Mouse (Mus musculus) midbrain, embryonic 14.5 days (tissue): ENCODE measurements at regions not wholly inside any gene's neighbourhood (a gene's known extent, or its start where the extent isn't known, plus 50 kb on each side); places are given as distances from the start of the nearest gene placed in this dataset.

Experiments
- ATAC-seq: fragments of 200-750 bp; cut with Nextera tagmentation; 2 replicates; pipeline ENCODE4 v1.8.0; 2017; ENCODE audit warnings: moderate number of reproducible peaks, moderate library complexity; ENCODE audit not compliant: low FRiP score, low TSS enrichment
- DNase-seq: peaks from one replicate; pipeline ENCODE4 v3.0.0-alpha.2; 2015
- H3K27ac ChIP-seq: fragments of 300-500 bp; sonication (generic); replicated peaks from 2 replicates; pipeline ENCODE4 v1.5.1; 2014; ENCODE audit warnings: mild to moderate bottlenecking, low read depth, low read length, moderate library complexity
- H3K27me3 ChIP-seq: fragments of 300-500 bp; sonication (generic); 2 replicates; pipeline ENCODE4 v1.6.1; 2014; ENCODE audit warnings: low read length, control low read depth, mixed read lengths; ENCODE audit not compliant: control insufficient read depth, insufficient read depth
- H3K36me3 ChIP-seq: fragments of 300-500 bp; sonication (generic); 2 replicates; pipeline ENCODE4 v1.6.1; 2014; ENCODE audit warnings: low read length, control low read depth; ENCODE audit not compliant: control insufficient read depth, insufficient read depth
- H3K4me1 ChIP-seq: fragments of 300-500 bp; sonication (generic); 2 replicates; pipeline ENCODE4 v1.6.1; 2014; ENCODE audit warnings: mild to moderate bottlenecking, antibody characterized with exemption, low read length, control low read depth; ENCODE audit not compliant: control insufficient read depth, insufficient read depth
- H3K4me2 ChIP-seq: fragments of 300-500 bp; sonication (generic); 2 replicates; pipeline ENCODE4 v1.6.1; 2014; ENCODE audit warnings: mild to moderate bottlenecking, low read length, moderate library complexity
- H3K4me3 ChIP-seq: fragments of 300-500 bp; sonication (generic); replicated peaks from 2 replicates; pipeline ENCODE4 v1.5.1; 2014; ENCODE audit warnings: low read depth, low read length
- H3K9ac ChIP-seq: fragments of 300-500 bp; sonication (generic); replicated peaks from 2 replicates; pipeline ENCODE4 v1.6.1; 2014; ENCODE audit warnings: mild to moderate bottlenecking, low read length, moderate library complexity
- H3K9me3 ChIP-seq: fragments of 300-500 bp; sonication (generic); 2 replicates; pipeline ENCODE4 v1.6.1; 2016; ENCODE audit warnings: low read length, control low read depth, mixed read lengths; ENCODE audit not compliant: control insufficient read depth
- WGBS: fragments of 180-500 bp; shearing (Covaris S2); extraction: QIAGEN DNeasy Blood & Tissue Kit; methylation state at CpG from one replicate; pipeline ENCODE4 v1.1.7; 2014; 5-methylcytosine and 5-hydroxymethylcytosine counted together

GRCm38 (mm10) chr2:75425384-75425783 is 233.7 kb upstream of the Hnrnpa3 start:
- ATAC-seq (peak; percentile 59; the same call in 1 of the 2 replicates), DNase-seq (peak; percentile 67)
- Histone ChIP-seq H3K36me3 (no peaks in the 10 kb centered on the region), H3K4me1 (peaks cover 34% of the 10 kb centered on the region), H3K9me3 (no peaks in the 10 kb centered on the region), H3K4me2 (peak overlapping the region; percentile 25; the same call in 1 of the 2 replicates), H3K4me3 (no peak overlapping the region), H3K27ac (peak overlapping the region; percentile 86), H3K27me3 (no peaks in the 10 kb centered on the region), H3K9ac (peak overlapping the region; percentile 16; the same call in 1 of the 2 replicates)
- 13% methylated on average over 7 of the region's 7 CpGs for WGBS

- Histone ChIP-seq H3K27me3 (no peaks in the 10 kb centered on the region), H3K4me3 (no peak overlapping the region), H3K4me1 (peaks cover 34% of the 10 kb centered on the region), H3K9ac (peak overlapping the region; percentile 16; the same call in 1 of the 2 replicates), H3K36me3 (no peaks in the 10 kb centered on the region), H3K4me2 (peak overlapping the region; percentile 25), H3K27ac (peak overlapping the region; percentile 86), H3K9me3 (no peaks in the 10 kb centered on the region)
- ATAC-seq (no peak), DNase-seq (peak; percentile 56)
- 28% methylated on average over 9 of the region's 9 CpGs for WGBS
Measured at GRCm38 (mm10) chr2:75425791-75426190, 233.3 kb upstream of the Hnrnpa3 start.

- ATAC-seq: no peak
- 100% methylated on average over 4 of the region's 4 CpGs for WGBS
Measured at GRCm38 (mm10) chr2:75427936-75428458, 231.1 kb upstream of the Hnrnpa3 start.

GRCm38 (mm10) chr2:75430161-75430940 is 228.7 kb upstream of the Hnrnpa3 start:
- H3K4me1 ChIP-seq: peaks cover 7% of the 10 kb centered on the region; the same call in 1 of the 2 replicates
- H3K36me3 ChIP-seq: no peaks in the 10 kb centered on the region
- H3K4me3 ChIP-seq: no peak overlapping the region
- DNase-seq (no peak), ATAC-seq (no peak)
- H3K27me3 ChIP-seq: no peaks in the 10 kb centered on the region
- H3K4me2 ChIP-seq: no peak overlapping the region
- no peak overlapping the region for H3K27ac ChIP-seq
- H3K9me3 ChIP-seq: no peaks in the 10 kb centered on the region
- no peak overlapping the region for H3K9ac ChIP-seq
- 89% methylated on average over 4 of the region's 4 CpGs for WGBS

More at GRCm38 (mm10) chr2:75427936-75428458, 231.1 kb upstream of the Hnrnpa3 start:
- Histone ChIP-seq H3K9ac (no peak overlapping the region), H3K4me2 (no peak overlapping the region), H3K27me3 (no peaks in the 10 kb centered on the region), H3K9me3 (no peaks in the 10 kb centered on the region), H3K27ac (no peak overlapping the region), H3K36me3 (no peaks in the 10 kb centered on the region), H3K4me3 (no peak overlapping the region), H3K4me1 (peaks cover 31% of the 10 kb centered on the region)
- DNase-seq: no peak

- H3K36me3 ChIP-seq: no peaks in the 10 kb centered on the region
- no peaks in the 10 kb centered on the region for H3K9me3 ChIP-seq
- H3K4me3 ChIP-seq: no peak overlapping the region
- DNase-seq (no peak), ATAC-seq (no peak)
- H3K4me2 ChIP-seq: no peak overlapping the region
- H3K27me3 ChIP-seq: no peaks in the 10 kb centered on the region
- H3K27ac ChIP-seq: no peak overlapping the region
- H3K9ac ChIP-seq: no peak overlapping the region
- 0 out of 2 replicates have a peak, but pooled peaks cover 3% of the 10 kb centered on the region for H3K4me1 ChIP-seq
- WGBS: 94% methylated on average over 6 of the region's 6 CpGs
Measured at GRCm38 (mm10) chr2:75431981-75432380, 227.1 kb upstream of the Hnrnpa3 start.

GRCm38 (mm10) chr2:75434521-75434920 is 224.5 kb upstream of the Hnrnpa3 start:
- Histone ChIP-seq H3K27me3 (no peaks in the 10 kb centered on the region), H3K36me3 (no peaks in the 10 kb centered on the region), H3K4me1 (0 out of 2 replicates have a peak, but pooled peaks cover 3% of the 10 kb centered on the region), H3K4me2 (no peak overlapping the region), H3K9ac (no peak overlapping the region), H3K27ac (no peak overlapping the region), H3K9me3 (no peaks in the 10 kb centered on the region), H3K4me3 (no peak overlapping the region)
- no peak for DNase-seq
- no peak for ATAC-seq
- WGBS: 91% methylated on average over 17 of the region's 17 CpGs

- no peaks in the 10 kb centered on the region for H3K9me3 ChIP-seq
- H3K27ac ChIP-seq: no peak overlapping the region
- H3K4me1 ChIP-seq: 0 out of 2 replicates have a peak, but pooled peaks cover 3% of the 10 kb centered on the region
- no peak overlapping the region for H3K4me3 ChIP-seq
- ATAC-seq: no peak
- H3K9ac ChIP-seq: no peak overlapping the region
- no peak overlapping the region for H3K4me2 ChIP-seq
- no peaks in the 10 kb centered on the region for H3K27me3 ChIP-seq
- H3K36me3 ChIP-seq: no peaks in the 10 kb centered on the region
- DNase-seq: no peak
- WGBS: 87% methylated on average over 10 of the region's 10 CpGs
Measured at GRCm38 (mm10) chr2:75439522-75440230, 219.4 kb upstream of the Hnrnpa3 start.

GRCm38 (mm10) chr2:75442632-75443031 is 216.4 kb upstream of the Hnrnpa3 start:
- no peak overlapping the region for H3K4me2 ChIP-seq
- ATAC-seq (no peak), DNase-seq (no peak)
- H3K4me1 ChIP-seq: no peaks in the 10 kb centered on the region; the same call in 1 of the 2 replicates
- H3K36me3 ChIP-seq: no peaks in the 10 kb centered on the region
- H3K27me3 ChIP-seq: no peaks in the 10 kb centered on the region
- no peak overlapping the region for H3K27ac ChIP-seq
- 38% methylated on average over 1 of the region's 1 CpGs for WGBS
- no peak overlapping the region for H3K9ac ChIP-seq
- no peak overlapping the region for H3K4me3 ChIP-seq
- H3K9me3 ChIP-seq: no peaks in the 10 kb centered on the region
